Mouse (Mus musculus) spleen, postnatal 14 days (tissue): ENCODE data around the gene Vat1.
"Not testable (repeated sequence)": the region's sequence is repeated elsewhere in the genome, so short reads cannot be mapped to it uniquely, and the experiment has no call there.

Source experiments
- DNase-seq, 2 experiments: peaks; one replicate each; pipeline ENCODE4 v3.0.0; 2021 to 2022; ENCODE audit warnings: low spot score in 2 of 2

Vat1 gene

DNA sequence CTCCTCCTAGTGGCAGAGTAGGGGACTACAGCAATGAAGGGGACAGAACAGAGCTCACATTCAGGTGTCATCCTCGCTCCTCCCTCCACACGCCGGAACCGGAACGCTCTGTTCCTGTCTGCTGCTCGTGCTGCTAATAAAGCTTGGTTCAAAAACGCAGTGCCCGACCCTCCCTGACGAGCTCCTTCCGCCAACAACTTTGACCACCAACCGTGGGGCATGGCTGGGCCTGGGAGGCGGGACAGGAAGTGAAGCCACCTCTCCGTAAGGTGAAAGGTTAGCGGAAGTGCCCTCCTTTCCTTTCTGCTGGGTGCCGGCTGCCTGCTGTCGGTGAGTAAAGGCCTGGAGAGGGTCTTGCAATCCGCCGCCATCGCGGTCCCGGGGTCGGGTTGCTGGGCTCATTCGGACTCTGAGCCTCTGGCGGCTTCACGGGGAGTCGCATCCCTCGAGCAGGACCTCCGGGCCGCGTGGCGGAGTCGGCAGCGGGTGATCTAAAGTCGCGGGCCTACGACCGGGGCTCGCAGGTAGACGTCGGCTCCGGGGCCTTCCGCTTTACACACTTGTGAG is 23.8 kb downstream of the Vat1 start, which contains the start of gene Rpl27:
Gene Rpl27, plus strand, starts transcription at position 172 of the 567 bp plus-strand sequence.
- DNase-seq, result peak; percentile 87 to 93

DNA sequence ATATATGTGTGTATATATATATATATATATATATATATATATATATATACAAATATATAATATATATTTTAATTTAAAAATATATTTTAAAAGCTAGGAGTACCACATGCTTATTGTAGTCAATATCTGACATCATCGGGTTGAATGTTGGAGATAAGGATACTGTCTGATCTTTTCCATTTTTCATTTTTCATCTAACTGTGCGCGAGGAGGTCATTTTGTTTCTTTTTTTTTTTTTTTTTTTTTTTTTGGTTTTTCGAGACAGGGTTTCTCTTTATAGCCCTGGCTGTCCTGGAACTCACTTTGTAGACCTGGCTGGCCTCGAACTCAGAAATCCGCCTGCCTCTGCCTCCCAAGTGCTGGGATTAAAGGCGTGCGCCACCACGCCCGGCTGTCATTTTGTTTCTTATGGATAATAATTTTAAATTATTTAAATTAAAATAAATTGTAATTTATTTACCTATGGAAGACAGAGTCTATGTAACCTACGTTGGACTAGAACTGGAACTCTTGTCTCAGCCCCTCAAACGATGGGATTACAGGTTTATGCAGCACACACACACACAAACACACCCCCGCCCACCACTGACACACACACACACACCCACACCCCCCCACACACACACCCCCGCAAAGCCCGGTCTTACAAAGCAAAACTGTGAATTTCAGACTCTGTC is 24.4 kb downstream of the Vat1 start:
- not testable (repeated sequence) for DNase-seq

DNA sequence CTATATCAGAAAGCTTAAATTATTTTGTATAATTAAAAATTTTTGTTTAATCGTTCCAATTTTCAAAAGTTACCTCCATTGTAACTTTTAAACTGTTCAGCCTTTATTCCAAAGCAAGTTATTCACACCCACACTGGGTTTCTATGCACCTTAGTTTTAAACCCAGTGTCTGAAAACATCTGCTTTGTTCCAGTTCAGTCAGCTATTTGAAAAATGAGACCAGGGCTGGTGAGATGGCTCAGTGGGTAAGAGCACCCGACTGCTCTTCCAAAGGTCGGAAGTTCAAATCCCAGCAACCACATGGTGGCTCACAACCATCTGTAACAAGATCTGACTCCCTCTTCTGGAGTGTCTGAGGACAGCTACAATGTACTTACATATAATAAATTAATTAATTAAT is 28.0 kb downstream of the Vat1 start:
- DNase-seq, result not testable (repeated sequence)

DNA sequence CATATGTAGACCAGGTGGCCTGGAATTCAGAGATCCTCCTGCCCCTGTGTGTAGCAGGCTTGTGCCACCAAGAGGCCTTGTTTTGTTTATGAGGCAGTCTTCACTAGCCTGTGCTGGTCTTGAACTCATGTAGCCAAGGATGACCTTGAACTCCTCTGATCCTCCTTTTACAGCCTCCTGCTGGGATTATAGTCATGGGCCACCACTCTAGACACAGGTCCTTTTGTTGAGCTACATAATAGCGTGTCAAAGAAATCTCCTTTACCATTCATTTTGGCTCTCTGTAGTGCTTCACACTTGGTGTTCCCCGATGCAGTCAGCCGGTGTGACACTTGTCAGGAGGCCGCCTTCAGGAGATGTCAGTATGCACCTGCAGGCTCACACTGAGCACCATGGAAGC is 29.1 kb downstream of the Vat1 start:
- DNase-seq, result no peak

DNA sequence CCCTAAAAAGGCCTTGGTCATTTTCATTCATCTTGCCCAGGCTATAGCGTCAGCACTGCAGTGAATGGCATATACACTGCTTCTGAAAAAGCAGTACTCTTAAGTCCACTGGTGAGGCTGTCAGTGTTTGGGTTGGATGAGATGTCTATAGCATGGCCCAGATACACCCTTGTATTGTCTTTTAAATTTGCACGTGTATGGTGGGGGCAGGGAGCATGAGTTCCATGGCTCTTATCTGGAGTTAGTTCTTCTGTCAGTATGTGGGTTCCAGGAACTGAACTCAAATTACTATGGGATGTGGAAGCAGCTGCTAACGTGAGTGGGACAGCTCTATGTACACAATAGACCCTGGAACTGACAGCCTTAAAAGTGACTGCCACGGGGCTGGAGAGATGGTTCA is 30.2 kb downstream of the Vat1 start:
- no peak for DNase-seq

DNA sequence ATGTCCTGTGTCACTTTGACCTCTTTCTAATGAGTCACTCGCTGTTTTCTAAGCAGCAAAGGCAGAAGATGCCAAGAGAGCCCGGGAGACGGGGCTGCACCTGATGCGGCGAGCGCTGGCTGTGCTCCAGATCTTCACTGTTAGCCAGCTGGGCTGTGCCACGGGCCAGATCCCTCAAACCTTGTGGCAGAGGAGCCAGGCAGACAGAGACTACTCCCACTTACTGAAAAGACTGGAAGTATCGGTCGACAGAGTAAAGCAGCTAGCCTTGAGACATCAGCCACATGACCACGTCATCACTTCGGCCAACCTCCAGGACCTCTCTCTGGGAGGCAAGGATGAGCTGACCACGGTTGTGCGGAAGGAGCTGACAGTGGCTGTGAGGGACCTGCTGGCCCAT is 32.6 kb downstream of the Vat1 start:
- no peak for DNase-seq

DNA sequence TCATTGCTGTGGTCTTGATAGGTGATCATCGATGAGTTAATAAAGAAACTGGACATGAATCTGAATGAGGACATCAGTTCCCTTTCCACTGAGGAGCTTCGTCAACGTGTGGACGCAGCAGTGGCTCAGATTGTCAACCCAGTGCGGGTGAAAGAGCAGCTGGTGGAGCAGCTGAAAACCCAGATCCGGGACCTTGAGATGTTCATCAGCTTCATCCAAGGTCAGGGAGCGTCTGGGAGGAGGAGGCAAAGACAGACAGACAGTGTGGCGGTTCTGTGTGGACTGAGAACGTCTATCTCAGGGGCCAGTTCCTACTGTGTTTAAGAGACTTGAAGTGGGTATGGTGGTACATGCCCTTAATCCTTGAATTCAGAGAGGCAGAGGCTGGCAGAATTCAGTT is 34.7 kb downstream of the Vat1 start:
- DNase-seq, result no peak

DNA sequence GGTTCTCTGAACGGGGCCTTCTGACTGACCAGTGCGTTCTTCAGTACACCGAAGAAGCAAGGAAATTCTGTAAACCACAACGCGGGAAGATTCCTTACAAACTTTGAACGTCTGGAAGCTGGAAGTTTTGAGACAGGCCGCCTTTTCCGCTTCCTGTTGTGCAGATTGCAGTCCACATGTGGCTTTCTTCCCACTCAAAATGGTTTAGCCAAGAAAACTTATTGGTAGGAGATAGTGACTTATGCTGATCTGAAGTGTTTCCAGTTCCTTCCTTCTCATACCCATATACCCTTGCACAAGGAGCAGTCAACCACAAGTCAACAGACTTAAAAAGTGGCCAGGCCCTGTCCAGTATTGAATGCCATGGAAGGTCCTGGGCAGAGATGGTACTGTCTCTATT is 39.9 kb downstream of the Vat1 start:
- DNase-seq, result no peak

DNA sequence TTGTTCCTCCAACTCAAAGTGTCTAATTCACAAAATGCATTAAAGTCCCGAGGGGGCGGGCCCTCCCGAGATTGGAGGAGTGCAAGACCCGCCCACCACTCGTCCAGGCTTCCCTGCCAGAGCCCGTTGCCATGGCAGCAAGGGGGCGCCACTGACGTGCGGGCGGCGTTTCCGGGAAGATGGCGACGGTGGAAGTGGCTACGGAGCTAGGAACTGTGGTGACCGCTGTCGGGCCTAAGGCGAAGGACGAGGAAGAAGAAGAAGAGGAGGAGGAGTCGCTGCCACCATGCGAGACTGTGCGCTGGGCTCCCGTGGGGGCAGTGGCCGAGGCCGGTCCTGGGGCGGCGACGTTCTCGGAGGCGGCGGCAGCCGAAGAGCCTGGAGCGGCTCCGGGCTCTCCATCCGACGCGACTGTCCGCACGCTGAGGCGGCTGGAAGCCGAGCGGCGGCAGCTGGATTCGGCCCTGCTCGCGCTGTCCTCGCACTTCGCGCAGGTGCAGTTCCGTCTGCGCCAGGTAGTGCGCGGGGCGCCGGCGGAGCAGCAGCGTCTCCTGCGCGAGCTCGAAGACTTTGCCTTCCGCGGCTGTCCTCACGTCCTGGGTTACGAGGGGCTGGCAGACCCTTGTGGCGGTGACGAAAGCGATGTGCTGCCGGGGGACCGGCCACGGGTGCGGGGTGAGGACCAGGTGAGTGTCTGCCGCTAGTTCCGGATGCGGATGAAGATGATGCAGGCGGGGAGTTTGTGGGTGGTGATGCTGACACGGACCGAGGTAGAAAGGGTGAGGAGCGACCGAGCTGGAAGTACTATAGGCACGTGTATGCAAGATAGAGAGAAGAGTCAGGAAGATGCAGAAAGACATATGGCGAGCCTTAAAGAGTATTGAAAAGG is 40.9 kb downstream of the Vat1 start, which contains the start of the genes Rundc1 and Ptges3l:
Gene Rundc1, plus strand, starts transcription at position 161 of the 889 bp plus-strand sequence.
Gene Ptges3l, minus strand, starts transcription at position 409 of the 889 bp plus-strand sequence.
- DNase-seq, result peak; percentile 96 to 98

DNA sequence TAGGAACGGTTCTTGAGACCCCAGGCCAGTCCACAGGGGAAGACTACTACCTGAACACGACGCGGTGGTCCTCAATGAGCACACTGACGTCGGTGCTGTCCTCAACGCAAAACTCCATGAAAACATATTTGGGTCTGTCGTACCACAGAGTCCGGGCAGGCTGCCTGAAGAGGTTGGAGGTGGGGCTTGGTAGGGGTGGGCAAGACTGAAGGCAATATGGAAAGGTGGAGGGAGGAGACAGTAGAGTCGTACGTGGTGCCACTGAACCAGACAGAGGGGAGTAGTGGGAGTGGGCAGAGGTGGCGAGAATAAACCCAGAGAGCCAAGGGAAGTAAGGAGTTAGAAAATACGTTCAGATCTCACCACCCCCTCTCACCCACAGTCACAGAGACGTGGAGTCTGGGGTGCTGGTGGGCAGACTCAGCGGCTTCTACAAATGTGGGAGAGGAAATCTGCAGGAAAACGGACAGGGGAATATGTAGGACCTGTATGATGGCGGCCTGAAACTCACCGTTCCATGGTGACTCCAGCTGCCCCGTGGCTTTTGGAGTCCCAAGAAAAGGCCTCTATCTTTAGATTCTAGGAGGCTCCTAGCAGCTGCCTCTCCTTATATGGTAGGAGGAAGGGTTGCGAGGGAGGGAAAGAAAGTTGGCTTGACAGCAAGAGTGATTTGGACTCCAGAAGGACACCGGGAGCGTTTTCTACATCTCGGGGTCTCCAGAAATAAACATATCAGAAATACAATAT is 41.8 kb downstream of the Vat1 start, which contains the start of gene Gm27029:
Gene Gm27029, minus strand, starts transcription at position 692 of the 747 bp plus-strand sequence.
- DNase-seq, result no peak

DNA sequence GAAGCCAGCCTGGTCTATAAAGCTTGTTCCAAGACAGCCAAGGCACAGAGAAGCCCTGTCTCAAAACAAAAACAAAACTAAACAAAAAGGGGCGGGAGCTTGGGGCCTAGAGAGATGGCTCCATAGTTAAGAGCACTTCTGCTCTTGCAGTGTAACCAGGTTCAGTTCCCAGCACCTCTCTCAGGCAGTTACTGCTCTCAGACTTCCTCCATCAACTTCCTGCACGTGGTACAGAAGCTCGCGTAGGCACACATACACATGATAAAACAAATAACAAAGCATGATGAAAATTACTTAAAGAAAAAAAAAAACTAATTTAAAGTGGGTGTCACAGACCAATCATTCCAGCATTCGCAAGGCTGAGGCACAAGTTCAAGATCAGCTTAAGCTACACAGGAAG is 45.9 kb downstream of the Vat1 start:
- no peak for DNase-seq

DNA sequence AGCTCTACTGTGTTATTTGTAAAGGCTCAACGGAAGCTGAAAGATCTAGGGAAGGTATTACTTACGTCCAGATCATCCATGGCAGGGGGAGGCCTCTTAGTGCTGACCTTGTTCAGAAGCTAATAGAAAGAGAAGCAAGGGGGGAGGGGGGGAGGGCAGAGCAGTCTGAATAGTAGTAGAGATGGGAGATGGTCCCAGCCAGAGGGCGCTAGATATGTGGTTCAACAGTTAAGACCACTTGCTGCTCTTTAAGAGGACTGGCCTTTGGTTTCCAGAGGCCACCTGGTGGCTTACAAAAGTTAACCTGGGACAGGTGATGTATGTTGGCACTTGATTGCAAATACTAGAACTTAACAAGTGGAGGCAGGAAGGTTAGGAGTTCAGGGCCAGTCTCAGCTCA is 46.4 kb downstream of the Vat1 start:
- DNase-seq, result no peak

DNA sequence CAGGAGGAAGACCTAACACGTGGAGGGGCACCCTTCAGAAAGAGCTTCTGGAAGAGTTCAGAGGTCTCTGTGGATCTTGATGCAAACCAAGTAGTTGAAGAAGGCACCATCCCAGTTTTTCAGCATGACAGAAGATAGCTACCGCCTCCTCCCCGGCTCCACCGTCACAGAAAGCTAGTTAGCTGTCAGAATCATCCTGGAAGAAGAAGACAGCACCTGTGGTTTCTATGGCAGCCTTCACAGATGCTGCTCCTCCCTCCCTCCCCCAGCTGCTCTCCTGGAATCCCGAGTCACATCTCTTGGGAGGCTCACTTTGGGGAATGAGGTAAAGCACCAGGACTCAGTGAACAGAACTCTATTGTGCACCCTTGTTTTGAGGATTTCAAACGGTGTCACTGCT is 47.0 kb downstream of the Vat1 start:
- DNase-seq, result no peak

DNA sequence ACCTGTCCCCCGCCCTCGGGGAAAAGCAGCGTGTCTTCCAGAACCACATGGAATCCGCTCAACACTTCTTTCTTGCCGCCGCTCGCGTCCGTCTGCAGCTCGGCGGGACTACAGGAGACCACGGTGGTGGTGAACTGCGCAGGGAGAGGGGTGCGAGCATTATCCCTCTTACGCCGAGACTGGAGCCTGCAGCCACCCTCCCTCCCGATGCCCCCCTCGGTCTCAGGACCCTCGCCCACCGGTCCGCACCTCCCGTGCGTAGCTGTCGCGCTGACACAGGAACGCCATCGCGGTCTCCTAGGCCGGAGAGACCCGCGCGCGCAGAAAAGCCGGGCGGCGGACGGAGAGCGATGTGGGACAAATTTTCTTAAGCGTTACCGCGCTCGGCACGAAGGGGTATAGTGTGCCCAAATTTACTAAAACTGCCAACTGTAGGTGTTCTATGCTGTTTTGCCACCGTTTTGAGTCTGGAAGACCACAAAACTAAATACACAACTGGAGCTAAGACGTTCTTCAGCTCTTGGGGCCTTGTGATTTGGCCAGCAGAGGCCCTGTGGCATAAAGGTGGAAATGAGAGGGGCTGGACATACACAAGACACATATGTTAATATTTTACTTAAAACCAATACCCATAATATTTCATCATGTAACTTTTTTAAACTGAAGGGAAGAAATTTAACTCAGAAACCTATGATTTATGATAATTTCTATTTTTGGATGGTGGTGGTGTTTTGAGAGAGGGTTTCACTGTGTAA is 48.8 kb downstream of the Vat1 start, which contains the start of gene Aarsd1:
Gene Aarsd1, minus strand, starts transcription at position 515 of the 755 bp plus-strand sequence.
- DNase-seq, result peak; percentile 82 to 87

DNA sequence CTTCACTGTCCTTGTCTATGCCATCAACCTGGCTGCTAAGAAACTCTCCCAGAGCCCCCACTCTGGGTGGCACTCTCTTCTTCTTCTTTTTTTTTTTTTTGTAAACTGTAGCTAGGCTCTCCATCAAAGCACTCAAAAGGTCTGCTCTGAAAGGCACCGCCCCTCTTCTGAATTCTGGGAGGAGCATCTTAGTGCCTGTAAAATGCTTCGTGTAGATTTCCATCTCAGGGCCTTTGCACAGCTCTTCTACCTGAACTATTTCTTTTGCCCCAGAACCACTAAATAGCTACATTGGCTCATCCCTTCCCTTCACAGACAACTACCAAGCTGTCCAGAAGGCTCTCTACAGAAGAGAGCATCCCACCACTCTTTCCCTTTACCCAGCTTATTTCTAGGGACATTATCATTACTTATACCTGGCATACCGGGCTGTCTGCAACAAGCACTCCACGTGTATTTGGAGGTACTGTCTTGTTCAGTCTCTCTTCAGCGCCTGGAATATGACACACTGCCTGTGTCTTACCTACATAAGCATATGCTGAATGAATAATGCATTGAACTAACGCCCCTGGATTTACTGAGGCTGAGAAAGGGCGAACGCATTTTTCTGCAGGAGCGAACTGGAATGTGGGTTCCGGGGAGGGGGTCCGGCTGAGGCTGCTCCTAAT is 49.5 kb downstream of the Vat1 start:
- no peak for DNase-seq

DNA sequence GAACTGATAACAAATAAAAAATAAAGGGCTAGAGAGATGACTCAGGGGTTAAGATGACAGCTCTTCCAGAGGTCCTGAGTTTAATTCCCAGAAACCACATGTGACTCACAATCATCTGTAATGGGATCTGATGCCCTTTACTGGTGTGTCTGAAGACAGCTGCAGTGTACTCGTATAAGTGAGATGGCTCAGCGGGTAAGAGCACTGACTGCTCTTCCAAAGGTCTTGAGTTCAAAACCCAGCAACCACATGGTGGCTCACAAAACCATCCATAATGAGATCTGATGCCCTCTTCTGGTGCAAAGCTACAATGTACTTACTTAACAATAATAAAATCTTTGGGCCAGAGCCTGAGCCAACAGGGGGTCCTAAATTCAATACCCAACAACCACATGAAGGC is 50.7 kb downstream of the Vat1 start:
- DNase-seq, result no peak
